Mouse (Mus musculus) pancreas, adult 10 weeks (tissue): ENCODE measurements around the gene Olfr1282. TPM values are rescaled to one million over a fixed set of nuclear protein-coding genes. Genes with fewer than 3 reads are reported as not detected.

Source experiments
- polyA plus RNA-seq: library from polyadenylated mRNA; stranded (reverse); fragments of 350-450 nt; fragmentation: Illumina TruSeq; extraction: RNeasy Lipid Tissue Mini Kit (QIAGEN cat#74804); gene quantifications from one replicate; pipeline ENCODE4 v1.2.3, GENCODE M21; 2015; ENCODE audit warnings: low read depth, low replicate concordance; ENCODE audit not compliant: insufficient read depth

Gene Olfr1282
- not detected for polyA plus RNA-seq

GRCm38 (mm10) chr2:111335976-111336375, at the start of gene Olfr1282:
Olfr1282 (minus strand) TSS chr2:111336076.

GRCm38 (mm10) chr2:111375222-111375621, 39.3 kb upstream of the Olfr1282 start, which contains the start of gene Olfr1284:
Olfr1284 (plus strand) TSS chr2:111375522.

GRCm38 (mm10) chr2:111366490-111366889, 30.6 kb upstream of the Olfr1282 start, which contains the start of gene Olfr1283:
Olfr1283 (plus strand) TSS chr2:111366790.

GRCm38 (mm10) chr2:111326220-111326619, 9.7 kb downstream of the Olfr1282 start, which contains the start of gene Olfr1281:
Olfr1281 (plus strand) TSS chr2:111326520.

GRCm38 (mm10) chr2:111313717-111314116, 22.2 kb downstream of the Olfr1282 start, which contains the start of gene Olfr1280:
Olfr1280 (plus strand) TSS chr2:111314017.

DNA sequence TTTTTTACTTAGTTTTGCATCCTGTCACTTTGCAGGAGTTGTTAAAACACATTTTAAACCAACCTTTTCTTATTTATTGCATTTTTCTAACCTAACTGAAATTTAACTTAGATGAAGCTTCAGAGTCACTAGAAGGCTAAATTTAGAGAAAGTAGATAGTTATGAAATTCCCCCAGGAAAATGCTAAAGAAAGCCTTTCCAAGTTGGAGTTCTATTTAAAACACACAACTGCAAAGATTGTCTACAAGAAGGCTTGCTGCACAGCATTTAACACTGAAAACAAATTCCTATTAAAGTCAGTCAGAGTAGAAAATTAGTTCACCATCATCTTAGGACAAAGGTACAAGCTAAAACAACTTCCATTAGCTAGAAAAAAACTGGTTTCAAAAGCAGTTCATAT, 35.5 kb downstream of the Olfr1282 start, which contains the start of gene Olfr1279:
Gene Olfr1279 (plus strand): TSS at position 262 of the 400 bp plus-strand sequence.

GRCm38 (mm10) chr2:111289836-111290235, 46.0 kb downstream of the Olfr1282 start, which contains the start of gene Olfr1278:
Olfr1278 (plus strand) TSS chr2:111290136.

Other genes starting within 250 kb of the Olfr1282 start
- gene Gm13941, start 230.1 kb downstream of the Olfr1282 start, polyA plus RNA-seq: not detected
- gene Gm15130, start 183.1 kb downstream of the Olfr1282 start, polyA plus RNA-seq: not detected
- gene 4930430A15Rik, start 106.5 kb downstream of the Olfr1282 start, polyA plus RNA-seq: not detected
- not detected for gene Olfr1275, start 100.8 kb downstream of the Olfr1282 start, polyA plus RNA-seq
- not detected for gene Olfr1276, start 81.6 kb downstream of the Olfr1282 start, polyA plus RNA-seq
- gene Olfr1277, start 62.0 kb downstream of the Olfr1282 start, polyA plus RNA-seq: not detected
- gene Olfr1278, start 45.9 kb downstream of the Olfr1282 start, polyA plus RNA-seq: not detected
- not detected for gene Olfr1279, start 35.4 kb downstream of the Olfr1282 start, polyA plus RNA-seq
- gene Olfr1280, start 22.1 kb downstream of the Olfr1282 start, polyA plus RNA-seq: not detected
- gene Olfr1281, start 9.6 kb downstream of the Olfr1282 start, polyA plus RNA-seq: not detected
- gene Olfr1283, start 30.7 kb upstream of the Olfr1282 start, polyA plus RNA-seq: not detected
- not detected for gene Olfr1284, start 39.4 kb upstream of the Olfr1282 start, polyA plus RNA-seq
- not detected for gene Olfr1286, start 87.0 kb upstream of the Olfr1282 start, polyA plus RNA-seq
- not detected for gene Olfr1287, start 113.1 kb upstream of the Olfr1282 start, polyA plus RNA-seq
- not detected for gene Olfr1288, start 138.0 kb upstream of the Olfr1282 start, polyA plus RNA-seq
- not detected for gene Olfr1289, start 144.7 kb upstream of the Olfr1282 start, polyA plus RNA-seq
- not detected for gene Olfr1290, start 157.8 kb upstream of the Olfr1282 start, polyA plus RNA-seq
- not detected for gene Olfr1291-ps1, start 161.1 kb upstream of the Olfr1282 start, polyA plus RNA-seq
- gene Olfr1293-ps, start 189.1 kb upstream of the Olfr1282 start, polyA plus RNA-seq: not detected
- not detected for gene Olfr1294, start 204.2 kb upstream of the Olfr1282 start, polyA plus RNA-seq
- gene Olfr1295, start 233.6 kb upstream of the Olfr1282 start, polyA plus RNA-seq: not detected